Mouse (Mus musculus) urinary bladder, postnatal 36 days (tissue): ENCODE measurements around the gene Elovl6.
A peak's percentile ranks its signal among the peaks of the same experiment; 100 is the strongest.

Source experiments
- DNase-seq, 2 experiments: peaks; one replicate each; pipeline ENCODE4 v3.0.0; 2022; ENCODE audit warnings: low spot score in 2 of 2, mixed read lengths in 1 of 2

The Elovl6 gene

DNA sequence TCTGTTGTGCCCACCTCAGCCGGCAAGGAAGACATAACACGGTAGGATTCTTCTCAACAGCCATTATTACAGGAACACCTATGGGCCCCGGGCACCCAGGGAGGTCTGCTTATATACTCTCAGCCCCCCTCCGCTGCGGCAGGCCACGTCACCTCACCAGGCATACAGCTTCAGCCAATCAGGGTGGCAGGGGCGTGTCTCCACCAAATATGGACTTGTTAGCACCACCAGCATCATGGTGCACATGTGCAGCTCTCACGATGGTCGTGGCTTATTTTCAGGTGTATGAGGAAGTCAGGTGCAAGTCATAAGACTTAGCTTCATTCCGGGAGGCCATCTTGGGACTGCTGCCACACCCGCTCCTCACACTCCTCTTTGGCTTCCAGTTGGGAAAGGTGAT lies 9.3 kb downstream of the Elovl6 start:
- no peak for DNase-seq

DNA sequence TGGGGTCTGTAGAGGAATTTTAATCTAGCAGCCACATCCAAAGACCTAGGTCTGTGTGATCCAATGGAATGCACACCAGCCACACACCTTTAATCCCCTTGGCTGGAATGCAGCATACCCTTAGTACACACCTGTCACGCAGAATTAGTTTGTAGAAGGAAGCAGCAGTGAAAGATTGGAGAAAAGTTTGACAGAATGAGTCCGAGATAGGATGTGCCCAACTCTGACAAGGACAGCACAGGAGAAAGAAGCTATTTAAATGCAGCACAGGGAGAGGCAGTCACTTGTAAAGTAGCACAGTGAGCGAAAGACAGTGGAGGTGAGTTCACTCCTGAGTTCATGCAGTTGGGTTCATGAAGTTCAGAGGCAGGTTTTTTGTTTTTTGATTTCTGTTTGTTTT lies 11.2 kb downstream of the Elovl6 start:
- no peak for DNase-seq

DNA sequence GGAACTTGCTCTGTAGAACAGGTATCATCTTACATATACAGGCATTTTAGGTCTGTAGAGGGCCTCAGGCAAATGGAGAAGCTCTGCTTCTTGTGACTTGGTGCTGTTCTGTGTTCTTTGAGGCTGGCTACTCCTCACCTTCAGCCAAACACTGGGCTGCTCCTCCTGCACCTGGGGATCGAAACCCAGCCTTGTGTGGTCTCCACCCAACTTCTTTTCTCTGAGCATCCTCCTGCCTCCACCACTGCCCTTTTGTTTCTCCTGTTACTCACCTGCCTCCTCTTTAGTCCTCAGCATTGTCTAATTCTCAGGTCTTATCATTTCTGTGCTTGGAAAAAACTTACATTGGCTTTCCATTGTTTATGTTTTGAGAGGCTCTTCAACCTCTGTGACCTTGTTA lies 12.1 kb downstream of the Elovl6 start:
- no peak for DNase-seq

DNA sequence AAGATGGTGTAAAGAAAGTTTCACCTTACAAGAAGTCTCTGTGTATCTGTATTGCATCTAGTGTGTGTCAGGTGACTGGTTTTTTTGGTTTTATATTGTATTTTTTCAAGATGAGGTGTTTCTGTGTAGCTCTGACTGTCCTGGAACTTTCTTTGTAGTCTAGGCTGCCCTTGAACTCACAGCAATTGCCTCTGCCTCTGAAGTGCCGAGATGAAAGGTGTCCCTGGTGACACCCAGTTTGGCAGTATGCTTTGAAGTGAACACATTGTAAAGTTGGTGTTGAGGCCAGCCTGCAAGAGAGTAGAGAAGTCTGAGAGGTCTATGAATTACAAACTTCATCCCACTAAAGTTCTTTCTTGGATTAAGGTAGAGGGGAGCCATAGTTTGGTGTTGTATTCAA lies 13.1 kb downstream of the Elovl6 start:
- no peak for DNase-seq

DNA sequence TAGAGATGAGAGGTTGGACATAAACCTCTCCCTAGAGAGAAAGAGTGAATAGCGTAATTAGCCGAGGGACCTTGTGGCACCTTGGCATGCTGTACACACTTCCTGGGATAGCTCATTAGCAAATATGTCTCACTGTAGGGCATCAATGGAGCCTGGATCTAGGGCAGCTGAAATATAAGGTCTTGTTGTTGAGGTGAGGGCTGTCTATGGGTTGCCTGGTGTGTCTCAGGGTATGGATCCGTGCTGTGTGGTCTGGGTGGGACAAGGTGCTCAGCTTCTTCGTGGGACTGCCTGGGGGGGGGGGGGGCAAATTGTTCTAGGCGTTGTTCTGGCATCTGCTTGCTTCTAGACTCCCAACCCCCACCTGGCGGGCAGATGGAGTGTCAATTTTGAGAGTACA lies 13.6 kb downstream of the Elovl6 start:
- no peak for DNase-seq

DNA sequence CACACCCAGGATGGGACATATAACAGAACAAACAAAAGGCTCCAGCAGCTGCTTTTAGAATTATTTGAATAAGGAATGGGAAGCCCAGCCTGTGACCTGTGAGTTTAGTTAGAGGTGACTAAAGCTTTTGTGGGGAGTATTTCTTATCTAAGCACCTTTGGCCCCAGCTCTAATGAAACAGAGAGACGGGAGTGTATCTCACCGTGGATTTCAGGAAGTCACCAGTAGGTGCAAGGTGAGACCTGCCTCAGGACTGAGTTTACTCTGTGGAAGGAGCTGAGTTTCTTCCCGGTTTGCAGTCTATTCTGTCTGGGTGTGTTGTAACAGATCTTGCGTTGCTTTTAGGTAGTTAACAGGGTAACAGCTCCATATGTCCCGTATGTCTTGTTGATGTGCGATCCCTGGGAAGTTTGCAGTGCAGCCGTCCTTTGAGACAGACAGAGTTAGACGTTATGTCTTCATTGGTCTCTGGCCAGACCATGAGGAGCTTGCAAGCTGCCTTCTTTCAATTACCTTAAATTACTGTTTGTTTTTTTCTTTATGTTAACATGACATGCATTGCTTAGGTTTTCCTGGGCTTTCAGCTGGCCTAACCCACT lies 15.8 kb downstream of the Elovl6 start:
- DNase-seq: peak in 1 of 2 experiments; percentile 37

DNA sequence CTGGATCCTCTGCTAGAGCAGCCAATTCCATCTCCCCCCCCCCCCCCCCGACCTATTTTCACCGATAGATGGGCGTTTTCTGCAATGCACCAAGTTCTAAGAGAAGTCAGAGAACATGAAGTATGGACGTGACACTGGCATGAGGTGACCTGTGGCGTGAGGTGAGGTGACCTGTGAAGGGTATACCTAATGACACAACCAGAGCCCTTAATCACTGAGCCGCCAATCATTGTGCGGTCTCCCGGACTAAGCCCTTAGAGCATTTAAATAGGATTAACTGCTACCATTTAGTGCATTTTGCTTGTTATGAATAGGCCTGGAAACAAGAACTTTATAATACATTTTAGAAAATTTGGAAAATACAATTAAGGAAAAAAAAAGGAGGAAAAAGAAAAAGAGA lies 16.6 kb downstream of the Elovl6 start:
- no peak for DNase-seq

DNA sequence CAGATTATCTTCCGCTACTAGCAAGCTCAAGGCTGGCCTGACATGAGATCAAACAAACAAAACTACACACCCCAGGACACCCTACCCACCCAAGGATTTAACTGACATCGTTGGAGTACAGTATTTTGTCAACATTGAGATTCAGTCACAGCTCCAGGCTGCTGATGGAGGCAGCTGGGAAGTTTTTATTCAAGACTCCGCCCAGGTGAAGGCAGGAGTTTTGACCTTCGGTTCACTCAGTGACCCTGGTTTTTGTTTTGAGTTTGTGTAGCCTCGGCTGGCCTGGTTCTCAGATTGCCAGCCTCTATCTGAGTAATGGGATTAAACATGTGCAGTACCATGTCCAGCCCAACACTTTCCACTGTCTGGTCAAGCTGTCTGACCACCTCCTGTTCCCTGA lies 17.4 kb downstream of the Elovl6 start:
- no peak for DNase-seq

DNA sequence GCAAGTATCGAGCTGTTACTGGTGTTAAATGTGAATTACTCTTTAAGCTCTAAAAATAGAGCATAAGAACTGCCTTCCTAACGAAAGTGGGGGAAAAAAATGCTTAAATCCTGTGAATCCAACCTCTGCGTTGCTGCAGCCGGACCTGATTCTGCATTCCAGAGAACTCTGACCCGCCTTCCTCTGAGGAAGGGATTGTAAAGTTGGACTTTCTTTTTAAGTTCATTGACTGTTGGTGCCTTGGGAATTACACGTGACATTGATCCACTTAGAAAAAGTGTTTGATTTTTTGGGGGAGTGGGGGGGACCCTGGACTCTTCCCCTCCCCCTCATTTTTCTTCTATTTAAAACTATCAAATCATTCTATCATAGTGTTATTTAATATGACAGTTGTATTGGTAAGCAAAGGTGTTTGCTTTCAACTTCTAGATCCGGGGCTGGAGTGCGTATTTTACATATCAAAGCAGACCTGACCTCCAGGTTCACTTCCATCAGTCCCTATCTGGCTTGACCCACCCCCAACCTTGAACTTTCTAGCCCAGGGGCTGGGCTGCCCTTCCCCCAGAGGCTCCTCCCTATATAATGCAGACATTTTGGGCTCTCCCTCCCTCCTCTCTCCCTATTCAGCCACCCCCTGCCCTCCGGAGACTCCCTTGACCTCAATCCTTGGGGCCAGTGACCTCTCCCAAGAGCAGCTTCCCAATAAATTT lies 19.6 kb downstream of the Elovl6 start:
- DNase-seq: no peak

DNA sequence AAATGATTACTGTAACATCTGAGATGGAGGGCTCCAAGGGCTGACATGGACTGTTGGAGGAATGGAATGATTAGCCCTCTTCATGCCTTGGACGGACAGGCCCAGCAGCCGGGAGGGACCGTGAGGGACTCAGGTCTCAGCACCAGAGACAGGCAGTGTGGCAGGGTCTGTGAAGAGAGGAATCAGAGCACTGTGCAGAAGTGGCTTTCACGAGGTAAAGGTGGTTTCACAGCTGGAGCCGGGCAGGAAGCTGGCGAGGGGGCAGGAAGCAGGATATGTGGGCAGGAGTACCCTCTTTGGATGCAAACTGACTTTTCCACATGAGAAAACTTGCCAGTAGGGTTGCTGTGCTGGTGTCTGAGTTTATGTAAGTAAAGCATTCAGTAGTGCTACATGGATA lies 20.2 kb downstream of the Elovl6 start:
- no peak for DNase-seq

DNA sequence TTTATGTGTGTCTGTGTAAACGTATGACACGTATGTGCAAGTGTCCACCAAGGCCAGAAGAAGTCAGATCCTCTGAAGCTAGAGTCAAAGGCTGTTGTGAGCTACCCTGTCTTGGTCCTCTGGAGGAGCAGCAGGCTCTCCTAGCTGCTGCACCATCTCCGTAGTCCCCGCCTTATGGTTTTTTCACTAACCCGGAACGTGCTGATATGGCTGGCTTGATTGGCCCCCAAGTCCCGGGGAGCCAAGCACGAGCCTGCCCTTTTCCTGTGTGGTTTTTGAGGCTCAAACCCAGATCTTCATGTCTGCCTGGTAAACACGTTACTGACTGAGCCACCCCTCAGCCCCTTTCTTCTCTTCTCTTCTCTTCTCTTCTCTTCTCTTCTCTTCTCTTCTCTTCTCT lies 21.0 kb downstream of the Elovl6 start:
- no peak for DNase-seq

DNA sequence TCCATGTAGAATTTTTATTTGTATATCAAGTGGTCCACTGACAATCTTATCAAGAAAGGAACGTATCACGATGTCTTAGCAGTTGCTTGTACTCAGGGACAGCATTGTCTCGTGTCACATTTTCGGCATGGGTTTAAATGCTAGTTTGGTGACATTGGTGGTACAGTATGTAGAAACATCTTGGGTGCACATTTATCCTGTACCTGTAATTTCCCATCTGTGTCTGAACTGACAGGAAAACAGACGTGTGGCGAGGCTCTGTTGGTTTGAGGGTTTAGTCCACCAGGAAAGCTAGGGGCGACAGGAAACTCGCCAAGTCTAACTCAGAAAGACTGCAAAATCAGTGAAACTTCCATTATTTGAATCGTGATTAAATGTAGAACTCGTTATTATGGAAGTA lies 21.5 kb downstream of the Elovl6 start:
- no peak for DNase-seq

DNA sequence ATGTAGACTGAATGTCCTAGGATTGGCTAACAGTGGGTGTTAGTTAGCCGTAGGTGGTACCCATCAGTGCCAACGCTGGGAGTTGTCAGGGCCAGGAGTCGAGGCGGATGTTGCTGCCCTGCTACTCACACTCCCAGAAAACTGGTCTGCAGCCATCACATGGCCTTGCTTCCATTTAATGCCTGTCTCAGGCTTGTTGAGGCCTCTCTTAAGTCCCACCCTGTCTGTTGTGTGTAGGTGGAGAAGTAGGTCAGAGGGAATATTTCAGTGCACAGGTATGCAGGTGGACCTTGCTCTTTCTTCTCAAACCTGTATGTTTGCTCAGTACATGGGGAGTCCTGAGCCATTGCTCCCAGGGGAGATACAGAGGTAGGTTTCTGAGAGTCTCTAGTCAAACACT lies 22.3 kb downstream of the Elovl6 start:
- DNase-seq: no peak

DNA sequence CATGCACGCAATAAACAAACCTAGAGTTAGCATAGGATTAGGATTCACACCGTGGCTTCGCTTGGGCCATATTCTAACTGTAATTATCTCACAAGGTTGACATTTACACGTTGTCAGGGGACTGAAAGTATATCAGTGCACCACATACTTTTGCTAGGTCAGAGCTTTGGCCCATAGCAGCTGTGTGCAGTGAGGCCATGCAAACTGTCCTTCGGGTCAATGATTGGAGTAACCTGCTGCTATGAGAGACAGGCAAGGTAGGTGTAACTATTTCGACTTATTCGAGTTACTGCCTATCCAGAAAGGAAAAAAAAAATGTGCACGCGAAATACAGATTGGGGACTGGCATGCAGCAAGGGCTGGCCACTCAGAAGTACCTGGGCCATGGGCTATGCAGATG lies 24.9 kb downstream of the Elovl6 start:
- no peak for DNase-seq

DNA sequence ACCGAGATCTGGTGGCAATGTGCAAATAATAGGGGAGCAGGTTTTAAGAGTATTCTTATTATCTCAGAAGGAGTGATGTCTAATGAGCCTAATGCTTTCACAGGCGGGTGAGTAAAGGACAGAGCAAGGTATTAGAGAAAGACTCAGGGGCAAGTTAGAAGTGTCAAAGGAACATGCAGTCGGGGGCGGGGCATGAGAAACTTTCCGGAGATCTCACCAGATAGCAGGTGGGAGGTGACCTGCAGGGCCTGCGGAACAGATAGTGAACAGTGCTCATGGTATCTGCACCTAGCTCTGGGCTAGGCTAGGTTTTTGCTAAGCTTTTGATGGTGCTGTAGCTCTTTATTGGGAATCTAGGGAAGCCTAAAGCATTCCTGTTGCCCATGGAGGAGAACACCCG lies 25.4 kb downstream of the Elovl6 start:
- no peak for DNase-seq

DNA sequence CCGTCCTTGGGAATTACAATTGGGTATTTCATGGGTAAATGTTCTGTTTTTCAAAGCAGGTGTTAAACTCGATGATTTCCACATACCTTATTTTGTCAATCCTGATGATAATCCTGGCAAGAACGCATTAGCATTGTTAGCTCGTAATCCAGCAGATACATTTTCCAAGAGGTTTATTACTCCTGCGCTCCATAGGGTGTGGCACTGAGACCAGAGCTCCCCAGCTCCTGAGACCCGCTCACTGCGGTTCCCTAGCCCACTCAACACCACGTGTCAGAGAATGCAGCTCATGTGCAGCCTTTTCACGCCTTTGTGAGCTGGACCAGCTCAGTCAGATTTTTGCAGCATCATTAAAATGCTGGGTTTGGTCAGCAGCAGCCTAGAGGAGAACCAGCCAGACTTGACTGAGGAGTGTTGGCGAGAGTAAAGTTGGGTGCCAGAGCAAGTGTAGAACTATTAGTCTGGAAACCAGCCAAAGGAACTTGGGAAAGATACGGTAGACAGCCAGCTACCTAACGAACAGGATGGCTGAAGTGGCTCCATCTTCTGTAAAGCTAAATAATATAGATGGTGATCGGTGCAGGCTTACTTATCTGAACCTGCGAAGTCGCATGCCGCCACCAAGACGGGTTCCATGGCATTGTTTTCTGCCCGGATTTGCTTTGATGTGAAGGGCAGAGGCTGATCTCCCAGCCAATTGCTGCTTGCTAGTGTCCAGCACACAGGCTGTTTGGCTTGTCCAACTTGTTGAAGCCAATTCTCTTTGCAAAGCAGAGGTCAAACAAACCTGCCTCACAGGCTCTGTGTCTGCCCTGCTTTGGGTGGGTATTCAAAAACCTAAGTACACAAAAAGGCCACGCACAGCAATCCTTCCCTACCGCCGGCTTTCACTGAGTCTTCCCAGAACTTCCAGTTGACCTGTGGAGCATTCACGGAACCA lies 26.1 kb downstream of the Elovl6 start:
- DNase-seq: peak in 1 of 2 experiments; percentile 37

DNA sequence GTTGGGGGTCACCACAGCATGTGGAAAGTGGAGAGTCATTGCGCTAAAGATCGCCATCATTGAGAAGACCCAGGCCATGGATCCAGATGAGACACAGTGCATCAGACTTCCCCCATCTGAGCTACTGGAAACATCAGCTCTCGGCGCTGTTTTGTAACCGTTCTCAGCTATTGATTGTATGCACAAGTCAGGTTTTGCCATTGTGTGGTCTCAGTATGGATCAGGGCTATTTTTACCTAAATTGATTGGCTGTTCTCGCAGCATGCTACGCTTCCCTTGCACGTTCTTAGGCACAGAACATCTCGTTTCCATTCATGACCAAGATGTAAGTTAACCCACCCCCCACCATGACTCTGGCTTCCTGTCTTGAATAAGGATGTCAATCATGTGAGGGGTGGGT lies 27.9 kb downstream of the Elovl6 start:
- DNase-seq: no peak

DNA sequence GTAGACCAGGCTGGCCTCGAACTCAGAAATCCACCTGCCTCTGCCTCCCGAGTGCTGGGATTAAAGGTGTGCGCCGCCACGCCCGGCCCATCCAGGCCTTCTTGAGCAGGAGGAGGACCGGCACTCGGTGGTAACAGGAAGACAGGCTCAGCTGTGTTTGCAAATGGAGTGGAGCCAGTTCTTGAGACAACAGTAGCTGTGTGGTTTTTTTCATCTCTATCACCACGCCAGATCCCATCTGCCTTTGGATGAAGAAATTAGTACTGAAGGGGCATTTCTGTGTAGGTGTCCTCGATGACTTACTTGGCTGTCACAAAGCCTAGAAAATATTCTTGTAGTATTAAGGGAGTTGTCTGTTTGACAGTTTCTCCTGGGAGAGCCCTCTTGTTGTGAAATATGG lies 28.9 kb downstream of the Elovl6 start:
- no peak for DNase-seq

DNA sequence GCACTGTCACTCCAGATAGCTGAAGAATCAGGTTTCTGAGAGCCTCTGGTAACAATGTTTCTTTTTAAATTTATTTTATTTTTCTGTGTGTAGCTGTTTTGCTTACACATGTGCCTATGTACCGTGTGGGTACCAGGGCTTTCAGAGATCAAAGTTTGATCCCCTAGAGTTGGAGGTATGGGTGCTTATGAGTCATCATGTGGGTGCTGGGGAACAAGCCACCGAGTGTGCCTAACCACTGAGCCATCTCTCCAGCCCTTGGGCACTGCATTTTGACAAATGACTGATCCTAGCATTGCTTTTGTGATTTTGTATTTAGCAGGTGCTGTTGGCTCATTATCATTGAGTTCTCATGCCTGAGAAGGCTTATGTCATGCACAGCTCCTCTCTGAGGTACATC lies 29.7 kb downstream of the Elovl6 start:
- no peak for DNase-seq

DNA sequence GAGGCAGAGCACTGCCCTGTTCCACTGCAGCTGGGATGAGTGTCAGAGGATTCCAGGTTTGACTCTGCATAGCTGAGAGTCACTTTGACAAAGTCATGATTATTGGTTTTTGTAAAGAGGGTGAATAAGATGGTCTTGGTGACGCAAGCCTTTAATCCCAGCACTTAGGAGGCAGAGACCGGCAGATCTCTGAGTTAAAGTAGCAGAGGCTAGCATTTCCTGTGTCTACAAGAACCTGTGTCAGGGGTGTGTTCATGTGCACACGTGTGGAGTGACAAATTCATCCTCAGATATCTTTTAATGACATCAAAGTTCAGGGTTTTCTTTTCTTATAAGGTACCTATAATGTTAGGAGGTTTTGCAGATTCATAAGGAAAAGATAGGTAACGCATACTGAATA lies 30.3 kb downstream of the Elovl6 start:
- DNase-seq: no peak

DNA sequence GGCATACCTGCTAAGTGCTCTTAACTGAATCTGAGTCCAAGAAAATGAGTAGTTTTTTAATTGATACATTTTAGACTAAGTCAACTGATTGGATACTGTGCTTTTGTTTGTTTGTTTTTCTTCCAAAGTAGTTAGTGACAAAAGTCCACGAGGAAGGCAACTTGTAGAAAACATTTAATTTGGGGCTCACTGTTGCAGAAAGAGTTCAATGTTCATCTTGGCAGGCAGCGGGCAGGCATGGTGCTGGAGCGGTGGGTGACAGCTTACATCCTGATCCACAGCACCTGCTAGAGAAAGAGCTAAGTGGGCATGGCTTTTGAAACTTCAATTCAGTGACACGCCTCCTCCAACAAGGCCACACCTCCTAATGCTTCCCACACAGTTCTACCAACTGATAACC lies 31.7 kb downstream of the Elovl6 start:
- DNase-seq: no peak

DNA sequence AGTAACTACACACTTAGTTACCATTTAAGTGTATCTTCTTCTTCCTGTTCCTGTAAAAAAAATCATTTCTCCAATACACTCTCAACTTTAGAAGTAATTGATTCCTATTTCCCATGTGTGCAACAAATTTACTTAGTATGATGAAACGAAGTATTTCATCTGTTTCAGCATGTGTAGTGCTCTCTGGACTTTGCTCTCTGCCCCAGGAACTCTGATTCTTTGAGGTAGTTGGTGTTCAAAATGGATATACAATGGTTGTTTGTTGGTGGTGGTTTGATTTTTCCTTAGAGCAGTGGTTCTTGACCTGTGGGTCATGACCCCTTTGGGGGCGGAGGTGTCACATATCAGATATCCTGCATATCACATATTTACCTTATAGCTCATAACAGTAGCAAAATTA lies 32.7 kb downstream of the Elovl6 start:
- DNase-seq: no peak

DNA sequence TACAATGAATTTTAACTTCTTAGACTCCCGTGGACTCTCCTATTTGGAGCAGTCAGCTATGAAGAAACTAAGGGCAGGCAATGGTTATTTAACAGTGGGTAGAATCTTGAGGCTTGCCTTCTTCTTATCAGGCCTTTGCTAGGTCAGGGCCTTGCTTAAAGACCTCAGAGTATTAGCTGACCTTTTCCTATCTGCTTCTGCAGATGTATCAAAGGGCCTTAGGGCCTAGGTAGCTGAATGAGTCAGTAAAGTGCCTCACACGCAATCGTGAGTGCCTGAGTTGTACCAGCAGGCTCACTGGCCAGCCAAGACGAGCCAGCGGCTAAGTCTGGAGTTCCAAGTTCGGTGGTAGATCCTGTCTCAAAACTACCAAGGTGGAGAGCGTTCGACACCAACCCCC lies 33.3 kb downstream of the Elovl6 start:
- no peak for DNase-seq
